Mouse (Mus musculus) CD4-positive helper T cell, adult 2 months (primary cell): ENCODE results near the gene 4933428M09Rik.
A peak's percentile ranks its signal among the peaks of the same experiment; 100 is the strongest.
"Not testable (repeated sequence)": the region's sequence is repeated elsewhere in the genome, so short reads cannot be mapped to it uniquely, and the experiment has no call there.

Source experiments
- DNase-seq: peaks from one replicate; pipeline ENCODE4 v3.0.0-alpha.2; 2012; ENCODE audit warnings: low read depth, missing footprints, low spot score

4933428M09Rik gene

DNA sequence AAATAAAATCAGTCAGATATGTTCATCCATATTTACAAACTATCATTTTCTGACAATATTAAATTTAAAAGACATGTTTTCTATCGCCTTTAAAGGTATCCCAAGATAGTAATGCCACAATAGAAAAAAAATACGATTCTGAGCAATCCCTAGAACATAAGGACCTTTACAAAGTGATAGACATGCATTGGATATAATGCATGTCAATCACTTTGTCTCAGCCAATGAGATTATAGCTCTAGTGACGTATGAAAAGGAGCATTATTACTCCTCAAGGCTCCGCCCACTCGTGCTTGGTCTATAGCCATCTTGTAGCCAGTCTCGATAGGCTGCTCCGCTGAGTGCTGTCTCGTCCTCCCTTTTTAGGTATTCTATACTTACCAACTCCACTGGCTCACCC lies at the start of gene 4933428M09Rik:
Gene 4933428M09Rik, plus strand, starts transcription at position 301 of the 400 bp plus-strand sequence.
- DNase-seq: no peak

DNA sequence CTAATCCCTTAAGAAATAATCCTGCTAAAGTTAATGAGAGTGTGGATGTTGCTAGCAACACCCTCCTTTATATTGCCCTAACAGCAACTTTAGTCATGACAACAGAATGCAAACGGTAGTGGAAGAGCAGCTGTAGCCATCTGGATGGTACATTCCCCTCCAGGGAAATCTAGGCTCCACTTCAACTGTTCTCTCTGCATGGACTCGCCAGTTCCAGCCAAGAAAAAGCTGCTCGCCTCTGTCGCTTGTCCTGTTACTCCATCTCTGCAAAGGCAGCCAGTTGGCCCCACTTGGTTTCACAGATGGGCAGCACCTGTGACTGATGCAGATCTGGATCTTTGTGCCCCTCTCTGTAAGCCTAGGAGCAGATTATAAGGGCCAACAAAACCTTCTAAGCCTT lies 45.0 kb upstream of the 4933428M09Rik start:
- DNase-seq: no peak

DNA sequence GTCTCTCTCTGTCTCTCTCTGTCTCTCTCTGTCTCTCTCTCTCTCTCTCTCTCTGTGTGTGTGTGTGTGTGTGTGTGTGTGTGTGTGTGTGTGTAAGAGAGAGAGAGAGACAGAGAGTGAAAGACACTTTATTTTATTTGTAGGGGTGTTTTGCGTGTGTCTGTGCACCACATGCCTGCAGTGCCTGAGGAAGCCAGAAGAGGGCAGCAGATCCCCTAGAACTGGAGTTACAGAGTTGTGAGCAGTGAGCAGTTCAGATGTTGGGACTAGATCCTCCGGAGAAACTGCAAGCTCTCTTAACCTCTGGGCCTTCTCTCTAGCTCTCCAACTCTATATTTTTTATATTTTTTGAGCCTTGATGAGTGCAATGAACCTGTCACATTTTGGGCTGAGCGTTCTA lies 12.5 kb downstream of the 4933428M09Rik start:
- DNase-seq: not testable (repeated sequence)

DNA sequence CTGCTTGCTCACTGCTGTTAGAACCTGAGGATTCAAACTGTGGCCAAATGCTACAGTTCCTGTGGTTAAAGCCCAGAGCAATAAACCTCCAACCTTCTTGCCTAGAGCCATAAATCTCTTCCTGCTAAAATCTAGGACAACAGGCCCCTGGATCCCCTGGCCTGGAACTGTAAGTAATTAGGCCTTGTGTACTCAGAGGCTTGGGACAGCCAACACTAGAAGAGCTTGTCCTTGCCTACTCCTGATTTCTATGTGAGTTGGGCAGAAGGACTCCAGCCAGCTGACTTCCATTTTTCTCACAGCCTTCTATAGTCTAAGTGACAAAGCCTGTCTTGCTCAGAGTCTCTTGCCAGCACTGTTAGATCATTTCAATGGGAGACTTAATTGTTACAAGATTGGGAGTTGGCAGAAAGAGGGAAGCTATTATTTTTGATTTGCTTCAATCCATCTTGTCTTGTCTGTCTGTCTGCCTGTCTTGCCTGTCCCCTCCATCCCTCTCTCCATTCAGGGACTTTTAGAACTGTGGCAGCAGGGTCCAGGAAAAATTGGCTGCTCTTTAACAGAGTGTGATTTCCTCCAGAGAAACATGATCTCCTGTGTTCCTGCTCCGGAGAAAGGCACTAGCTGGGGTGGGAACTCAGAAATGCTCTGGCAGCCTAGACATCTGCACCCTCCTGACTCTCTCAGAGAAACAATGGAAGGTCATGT lies 15.7 kb downstream of the 4933428M09Rik start:
- no peak for DNase-seq

DNA sequence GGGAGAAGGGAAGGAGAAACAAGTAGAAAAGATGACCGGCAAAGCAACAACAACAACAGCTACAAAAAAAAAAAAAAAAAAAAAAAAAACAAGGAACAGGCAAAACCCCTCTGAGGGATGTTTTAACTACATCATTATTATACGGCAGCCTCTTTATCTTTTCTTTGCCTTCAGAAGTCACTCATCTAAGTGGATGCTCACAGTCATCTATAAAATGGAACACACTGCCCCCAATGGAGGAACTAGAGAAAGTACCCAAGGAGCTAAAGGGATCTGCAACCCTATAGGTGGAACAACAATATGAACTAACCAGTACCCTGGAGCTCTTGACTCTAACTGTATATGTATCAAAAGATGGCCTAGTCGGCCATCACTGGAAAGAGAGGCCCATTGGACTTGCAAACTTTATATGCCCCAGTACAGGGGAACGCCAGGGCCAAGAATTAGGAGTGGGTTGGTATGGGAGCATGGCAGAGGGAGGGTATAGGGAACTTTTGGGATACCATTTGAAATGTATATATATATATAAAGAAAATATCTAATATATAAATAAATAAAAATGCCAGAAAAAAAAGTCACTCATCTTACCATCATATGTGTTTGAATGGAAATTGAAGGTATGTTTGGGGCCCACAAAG lies 30.3 kb downstream of the 4933428M09Rik start:
- not testable (repeated sequence) for DNase-seq

DNA sequence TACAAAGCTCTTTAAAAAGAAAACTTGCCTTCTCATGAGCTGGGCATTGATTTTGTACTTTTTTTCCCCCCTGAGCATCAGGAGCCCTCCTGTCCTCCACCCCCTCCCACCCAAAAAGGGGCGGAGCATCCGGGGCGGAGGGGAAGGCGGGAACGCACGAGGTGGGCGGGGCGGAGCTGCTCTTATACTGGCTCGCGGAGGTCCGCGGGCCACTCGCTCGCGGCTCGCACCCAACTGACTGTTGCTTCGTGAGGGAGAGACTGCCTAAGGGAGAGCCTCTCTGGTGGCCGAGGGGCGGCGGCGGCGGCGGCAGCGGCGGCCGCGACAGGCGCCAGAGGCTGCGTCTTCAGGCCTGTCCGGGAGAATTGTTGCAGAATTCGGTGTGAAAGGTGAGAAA lies 30.8 kb downstream of the 4933428M09Rik start, which contains the start of gene Mum1l1:
Gene Mum1l1, plus strand, starts transcription at position 214 of the 397 bp plus-strand sequence.
- peak; percentile 0 for DNase-seq

DNA sequence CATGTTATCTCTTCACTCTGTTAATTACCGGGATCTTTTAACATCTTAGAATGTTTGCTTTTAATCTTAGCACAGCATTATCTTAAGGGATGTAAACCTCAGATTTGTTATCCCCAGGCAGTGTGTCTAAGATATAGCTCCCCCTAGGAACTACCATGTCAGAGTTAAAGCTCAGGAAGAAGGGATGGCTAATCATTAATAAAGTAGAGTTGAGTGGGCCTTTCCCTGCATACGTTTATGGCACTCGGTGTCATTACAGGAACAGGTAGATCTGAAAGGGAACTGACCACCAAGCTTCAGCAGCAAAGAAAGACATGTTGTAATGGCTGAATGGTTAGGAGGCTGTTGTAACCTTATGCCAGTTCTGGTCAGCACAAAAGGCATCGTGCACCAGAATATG lies 35.7 kb downstream of the 4933428M09Rik start:
- no peak for DNase-seq

DNA sequence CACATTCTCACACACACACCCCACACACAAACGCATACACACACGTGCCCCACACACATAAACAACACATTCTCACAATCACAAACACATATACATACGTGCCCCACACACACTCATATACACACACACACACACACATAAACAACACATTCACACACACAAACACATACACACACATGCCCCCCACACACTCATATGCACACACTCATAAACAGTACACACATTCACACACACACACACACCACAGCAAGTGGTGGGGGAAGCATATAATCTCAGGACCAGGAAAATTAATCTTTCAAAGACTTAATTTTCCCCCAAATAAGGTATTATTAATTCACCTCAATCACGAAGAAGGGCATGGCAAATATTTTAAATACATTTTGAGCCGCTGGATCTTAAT lies 37.4 kb downstream of the 4933428M09Rik start:
- no peak for DNase-seq

DNA sequence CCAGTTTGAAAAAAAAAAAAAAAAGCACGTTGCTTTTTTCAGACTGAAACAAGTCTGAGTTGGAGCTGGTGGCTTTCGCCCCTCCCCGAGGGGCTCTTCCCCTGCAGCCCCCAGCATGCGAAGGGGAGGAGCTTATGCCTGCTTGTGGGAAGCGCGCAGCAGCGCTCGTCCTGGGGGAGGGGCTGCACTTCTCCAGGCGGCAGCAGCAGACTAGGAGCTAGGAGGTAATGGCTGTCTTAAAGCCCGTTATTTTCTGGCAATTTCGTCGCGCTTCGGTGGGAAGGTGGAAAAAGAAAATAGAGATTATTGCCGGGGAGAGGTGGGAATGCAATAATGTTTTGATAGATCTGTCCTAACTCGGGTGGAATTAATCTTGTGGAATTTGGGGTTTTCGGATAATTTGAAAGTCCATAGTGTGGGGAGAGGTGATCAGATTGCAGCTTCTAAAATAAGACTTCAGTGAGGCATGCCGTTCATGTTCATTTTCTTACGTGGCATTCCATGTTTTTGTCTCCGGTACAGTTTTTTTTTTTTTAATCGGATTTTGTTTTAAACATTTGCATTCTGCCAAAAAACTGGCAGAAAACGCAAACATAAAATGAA lies 38.1 kb downstream of the 4933428M09Rik start:
- DNase-seq: no peak

DNA sequence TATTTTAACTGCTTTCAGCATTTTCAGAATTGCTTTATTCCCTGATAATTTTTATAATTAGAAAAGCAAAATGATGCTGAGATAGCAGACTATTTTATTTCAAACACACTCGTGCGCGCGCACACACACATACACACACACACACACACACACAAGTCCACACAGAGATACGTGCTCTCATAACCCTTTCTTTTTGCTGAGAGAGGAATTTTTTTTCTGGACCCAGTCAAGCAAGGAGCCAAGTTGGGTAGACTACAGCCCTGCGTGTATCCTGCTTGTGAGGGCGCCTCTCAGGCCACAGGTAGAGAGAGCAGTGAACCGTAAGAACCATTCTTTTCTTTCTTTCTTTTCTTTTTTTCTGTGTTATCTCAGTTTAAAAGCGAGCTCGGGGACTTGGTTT lies 38.7 kb downstream of the 4933428M09Rik start:
- no peak for DNase-seq

DNA sequence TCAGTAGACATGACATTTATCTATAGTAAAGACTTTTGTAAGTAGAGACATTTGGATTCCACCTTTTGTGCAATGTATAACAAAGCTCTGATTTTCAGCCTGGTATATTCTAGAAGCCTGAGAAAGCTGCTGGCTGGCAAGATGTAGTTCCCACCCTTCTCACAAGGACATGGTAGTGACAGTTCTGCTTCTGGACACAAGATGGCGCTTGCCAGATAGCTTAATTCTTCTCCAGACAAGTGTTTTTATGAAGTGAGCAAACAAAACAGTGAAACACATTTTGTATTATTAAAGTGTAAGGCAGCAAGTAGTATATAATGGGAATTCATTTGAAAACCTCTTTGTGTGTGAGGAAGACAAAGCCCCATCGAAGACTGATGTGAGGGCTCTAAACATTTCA lies 40.0 kb downstream of the 4933428M09Rik start:
- DNase-seq: no peak

DNA sequence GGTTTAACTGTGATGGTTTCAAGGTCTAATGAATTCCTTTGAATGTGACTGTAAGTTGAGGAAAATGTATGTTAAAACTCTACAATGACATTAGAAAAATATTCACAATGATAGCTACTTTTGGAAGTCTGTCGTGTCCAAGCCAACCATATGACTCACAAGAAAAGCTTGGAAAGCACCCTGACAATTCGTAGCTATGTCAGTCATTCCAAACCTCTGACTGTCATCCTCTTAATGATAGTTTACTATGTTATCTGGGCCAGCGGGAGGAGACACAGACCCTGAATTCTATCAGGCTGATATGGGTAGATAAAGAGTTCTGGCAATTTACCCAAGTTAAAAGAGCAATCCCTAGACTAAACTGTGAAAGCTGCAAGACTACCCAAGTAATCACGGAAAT lies 41.8 kb downstream of the 4933428M09Rik start:
- DNase-seq: no peak

DNA sequence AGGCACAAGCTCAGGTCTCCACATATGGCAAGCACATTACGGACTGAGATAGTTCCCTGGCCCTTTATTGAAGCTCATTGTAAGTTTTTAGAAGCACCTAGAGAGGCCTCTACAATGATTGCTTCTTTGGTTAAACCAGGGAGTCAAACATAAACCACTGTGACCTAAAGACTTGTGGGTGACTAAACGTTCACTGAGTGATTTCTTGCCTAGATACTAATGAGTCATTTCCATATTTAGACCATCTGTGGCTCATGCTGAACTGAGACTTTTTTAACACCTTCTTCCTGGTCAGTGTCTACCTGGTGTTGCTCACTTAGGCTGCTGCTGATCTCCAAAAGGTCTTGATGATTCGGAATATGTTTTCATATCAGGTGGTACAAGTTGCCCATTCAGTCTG lies 42.9 kb downstream of the 4933428M09Rik start:
- no peak for DNase-seq
